Mouse (Mus musculus) CD4-positive, CD25-positive, alpha-beta regulatory T cell, adult 4 months (primary cell): Measurements from ENCODE around the gene Ppp2r1a. TPM values are rescaled to one million over a fixed set of nuclear protein-coding genes. Genes with fewer than 3 reads are reported as not detected.

Experiments used
- ATAC-seq: one replicate; pipeline ENCODE4 v1.8.0; 2017
- polyA plus RNA-seq, 2 experiments: library from polyadenylated mRNA; unstranded; fragments of 100-300 nt; shearing (Covaris generic); gene quantifications; one replicate each; pipeline ENCODE4 v1.2.1; 2017

Ppp2r1a gene
- polyA plus RNA-seq = 100 to 1,000 TPM; 186 to 258 TPM

DNA sequence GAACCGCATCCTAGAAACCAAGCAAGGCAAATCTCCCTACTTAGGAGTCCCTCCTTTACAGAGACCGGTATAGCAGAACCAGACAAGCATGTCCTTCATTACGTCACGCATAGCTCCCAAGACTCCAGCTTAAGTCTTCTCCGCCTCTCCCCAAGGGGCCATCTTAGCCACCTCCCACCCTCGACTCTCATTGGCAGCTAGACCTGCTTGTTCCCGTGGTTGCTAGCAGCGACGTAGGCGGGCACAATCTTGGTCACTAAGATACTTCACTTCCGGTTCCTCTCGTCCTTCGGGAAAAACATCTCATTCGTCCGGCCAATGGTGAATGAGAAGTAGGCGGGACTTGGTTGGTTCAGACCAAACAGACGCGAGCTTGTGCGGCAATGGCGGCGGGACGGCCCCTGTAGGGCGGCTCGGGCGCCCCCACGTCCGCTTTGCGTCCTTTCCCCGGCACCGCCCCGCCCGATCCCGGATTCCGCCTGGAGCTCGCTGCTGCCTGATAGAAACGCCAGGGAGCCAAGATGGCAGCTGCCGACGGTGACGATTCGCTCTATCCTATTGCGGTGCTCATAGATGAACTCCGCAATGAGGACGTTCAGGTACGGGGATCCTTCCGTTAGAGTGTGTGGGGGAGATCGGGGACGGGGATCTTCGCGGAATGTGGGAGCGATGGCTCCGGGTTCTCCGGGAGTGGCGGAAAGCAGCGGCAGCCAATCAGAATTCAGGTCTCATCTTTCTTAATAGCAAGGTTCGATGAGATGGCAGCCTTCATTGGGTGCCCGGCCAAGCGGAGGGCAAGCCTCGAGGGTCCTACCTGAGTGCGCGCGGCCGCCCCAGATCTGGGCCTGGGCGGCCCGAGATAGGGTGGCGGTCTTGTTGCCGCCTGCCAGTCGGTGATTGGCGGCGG, at the start of gene Ppp2r1a:
Ppp2r1a (plus strand) TSS at position 327 of the 907 bp plus-strand sequence.
- ATAC-seq = peak; percentile 92

- ATAC-seq = no peak
These were observed 40.1 kb upstream of the Ppp2r1a start, which contains the start of gene Vmn1r231 for GRCm38 (mm10) chr17:20904991-20905390. Vmn1r231 (minus strand) TSS chr17:20905091.

GRCm38 (mm10) chr17:20919614-20920013, 25.5 kb upstream of the Ppp2r1a start, which contains the start of gene Vmn1r232:
Vmn1r232 (minus strand) TSS chr17:20919714.
- no peak for ATAC-seq

DNA sequence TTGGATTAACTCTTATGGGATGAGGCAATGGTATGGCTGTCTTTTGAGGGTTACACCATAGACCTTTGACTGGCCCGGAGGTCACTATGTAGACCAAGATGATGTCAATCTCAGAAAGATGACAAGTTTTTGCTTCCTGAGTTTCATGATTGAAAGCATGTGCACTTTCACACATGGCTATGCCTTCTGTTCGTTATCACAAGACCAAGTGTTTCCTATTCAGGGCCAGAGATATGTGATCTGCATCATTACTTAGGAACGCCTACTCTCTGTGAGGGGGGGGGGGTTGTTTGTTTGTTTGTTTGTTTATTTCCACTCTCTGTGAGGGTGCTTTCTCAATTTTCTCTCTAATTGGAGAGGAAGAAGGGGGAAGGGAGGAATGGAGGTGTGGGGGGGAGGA, 885 bp upstream of the Ppp2r1a start:
- no peak for ATAC-seq

GRCm38 (mm10) chr17:20946026-20946565, 985 bp downstream of the Ppp2r1a start:
- no peak for ATAC-seq

DNA sequence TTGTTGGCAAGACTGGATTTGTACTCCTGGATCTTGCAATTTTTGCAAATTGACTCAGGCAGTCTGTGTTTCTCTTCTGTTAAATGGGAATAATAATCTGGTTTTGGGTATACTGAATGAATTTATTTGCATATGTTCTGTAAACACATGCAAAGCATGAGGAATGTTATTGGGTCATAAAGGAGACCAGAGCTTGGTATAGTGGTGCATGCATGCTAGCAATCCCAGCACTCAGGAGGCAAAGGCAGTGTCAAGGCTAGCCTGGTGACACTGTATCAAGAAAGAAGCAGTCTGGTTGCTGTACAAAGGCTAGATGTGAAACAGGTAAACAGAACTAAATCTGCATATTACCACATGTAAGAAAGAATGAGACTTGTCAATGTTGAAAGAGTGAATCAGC, 1.5 kb downstream of the Ppp2r1a start:
- no peak for ATAC-seq

DNA sequence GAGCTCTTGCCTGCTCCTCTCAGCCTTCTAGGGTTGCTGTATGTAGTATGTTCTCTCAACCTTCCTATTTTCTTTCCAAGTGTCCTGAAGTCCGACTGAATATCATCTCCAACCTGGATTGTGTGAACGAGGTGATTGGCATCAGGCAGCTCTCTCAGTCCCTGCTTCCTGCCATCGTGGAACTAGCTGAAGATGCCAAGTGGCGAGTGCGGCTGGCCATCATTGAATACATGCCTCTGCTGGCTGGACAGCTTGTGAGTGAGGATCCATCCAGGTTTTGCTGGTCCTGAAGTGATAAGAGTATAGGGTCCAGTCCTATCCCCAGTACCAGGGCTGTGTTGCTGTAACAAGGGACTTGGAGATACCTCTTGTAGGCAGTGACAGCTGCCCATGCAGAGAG, 15.3 kb downstream of the Ppp2r1a start:
- no peak for ATAC-seq

DNA sequence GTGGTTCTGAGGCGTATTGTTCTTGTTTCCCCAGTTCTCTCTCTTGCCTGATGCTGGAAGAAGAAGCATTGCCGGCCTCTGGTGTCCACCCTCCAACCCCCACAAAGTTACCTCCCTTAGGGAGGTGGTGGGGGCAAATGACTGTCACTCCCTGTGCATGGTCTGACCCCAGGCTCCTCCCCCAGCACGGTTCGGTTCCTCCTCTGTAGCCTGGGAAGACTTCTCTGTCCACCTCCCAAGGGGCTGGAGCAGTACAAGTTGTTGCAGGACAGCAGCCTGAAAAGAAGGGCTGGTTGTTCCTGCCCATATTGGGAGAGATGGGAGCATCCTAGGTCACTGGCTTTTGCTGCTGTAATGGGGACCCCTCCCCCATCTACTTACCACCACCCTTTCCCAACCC, 20.3 kb downstream of the Ppp2r1a start:
- no peak for ATAC-seq

DNA sequence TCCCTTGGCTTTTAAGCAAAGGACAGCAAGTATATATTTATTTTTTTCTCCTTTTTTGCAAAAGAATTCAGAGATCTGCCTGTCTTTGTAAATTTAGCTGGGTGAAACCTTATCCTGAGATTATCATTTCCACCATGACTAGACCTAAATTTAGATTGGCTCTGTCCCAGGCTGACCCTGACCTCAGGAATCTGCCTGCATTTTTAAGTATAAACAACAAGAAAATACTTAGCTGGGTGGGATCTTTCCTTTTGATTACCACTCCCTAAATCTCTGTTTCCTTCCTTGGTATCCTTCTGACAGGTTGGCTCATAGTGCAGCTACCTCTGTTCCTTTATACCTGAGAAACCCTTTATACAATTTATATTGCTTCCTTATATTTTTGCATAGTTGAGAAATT, 21.6 kb downstream of the Ppp2r1a start:
- no peak for ATAC-seq

DNA sequence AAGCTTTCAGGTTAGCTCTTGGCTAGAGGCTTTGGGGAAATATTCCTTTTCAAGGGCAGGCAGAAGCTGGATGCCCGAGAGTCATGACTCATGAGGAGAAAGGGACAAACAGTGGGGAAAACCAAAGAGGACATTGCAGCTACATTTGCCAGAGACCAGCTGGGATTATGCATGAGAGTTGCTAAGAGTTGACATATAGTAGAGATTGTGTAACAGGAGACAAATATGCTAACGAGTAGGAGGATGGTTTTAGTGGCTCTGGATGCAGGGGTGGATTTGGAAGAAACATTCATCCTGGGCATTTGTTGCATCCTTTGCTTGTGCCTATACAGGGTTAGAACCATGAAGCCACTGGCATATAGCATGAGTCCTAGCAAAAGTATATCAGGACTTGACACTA, 48.6 kb downstream of the Ppp2r1a start:
- no peak for ATAC-seq

DNA sequence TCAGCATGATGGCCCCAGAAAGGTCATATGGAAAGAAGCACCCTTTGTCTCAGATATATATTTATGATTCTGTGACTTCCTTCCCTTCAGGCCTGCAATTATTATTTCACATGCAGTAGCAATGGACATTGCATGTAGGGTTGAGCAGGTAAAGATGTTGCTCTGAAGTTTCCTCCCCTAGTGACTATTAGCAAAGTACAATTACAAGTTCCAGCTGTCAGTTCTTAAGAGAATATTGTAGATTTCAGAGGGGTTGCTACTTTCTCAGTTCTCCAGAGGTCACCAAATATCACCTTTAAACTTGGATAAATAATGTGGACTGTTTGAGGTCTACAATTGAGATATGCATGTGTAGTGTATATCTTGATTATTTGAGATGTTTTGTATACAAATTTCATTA, 51.3 kb downstream of the Ppp2r1a start, which contains the start of gene Vmn1r233:
Vmn1r233 (minus strand) TSS at position 101 of the 400 bp plus-strand sequence.
- ATAC-seq = no peak

GRCm38 (mm10) chr17:21008382-21009331, 63.5 kb downstream of the Ppp2r1a start, which contains the start of gene Zfp160:
Zfp160 (plus strand) TSS chr17:21008903.
- ATAC-seq = peak; percentile 99

- no peak for ATAC-seq
These were observed 64.6 kb downstream of the Ppp2r1a start for GRCm38 (mm10) chr17:21009726-21010125.

Other genes starting within 250 kb of the Ppp2r1a start
- not detected for gene Vmn1r227, start 215.5 kb upstream of the Ppp2r1a start, polyA plus RNA-seq
- gene Vmn1r228, start 159.2 kb upstream of the Ppp2r1a start, polyA plus RNA-seq = not detected
- under 1 TPM in 1 of 2 experiments, not detected in 1; 0.09 TPM for gene Vmn1r229, start 133.8 kb upstream of the Ppp2r1a start, polyA plus RNA-seq
- gene Vmn1r230, start 104.9 kb upstream of the Ppp2r1a start, polyA plus RNA-seq = not detected
- not detected for gene Vmn1r231, start 40.2 kb upstream of the Ppp2r1a start, polyA plus RNA-seq
- not detected for gene Vmn1r232, start 25.6 kb upstream of the Ppp2r1a start, polyA plus RNA-seq
- gene Vmn1r233, start 51.2 kb downstream of the Ppp2r1a start, polyA plus RNA-seq = under 1 TPM in 1 of 2 experiments, not detected in 1; 0.07 TPM
- 10 to 100 TPM; 19.6 to 20.4 TPM for gene Zfp160, start 63.6 kb downstream of the Ppp2r1a start, polyA plus RNA-seq